In the genomic region with DNA sequence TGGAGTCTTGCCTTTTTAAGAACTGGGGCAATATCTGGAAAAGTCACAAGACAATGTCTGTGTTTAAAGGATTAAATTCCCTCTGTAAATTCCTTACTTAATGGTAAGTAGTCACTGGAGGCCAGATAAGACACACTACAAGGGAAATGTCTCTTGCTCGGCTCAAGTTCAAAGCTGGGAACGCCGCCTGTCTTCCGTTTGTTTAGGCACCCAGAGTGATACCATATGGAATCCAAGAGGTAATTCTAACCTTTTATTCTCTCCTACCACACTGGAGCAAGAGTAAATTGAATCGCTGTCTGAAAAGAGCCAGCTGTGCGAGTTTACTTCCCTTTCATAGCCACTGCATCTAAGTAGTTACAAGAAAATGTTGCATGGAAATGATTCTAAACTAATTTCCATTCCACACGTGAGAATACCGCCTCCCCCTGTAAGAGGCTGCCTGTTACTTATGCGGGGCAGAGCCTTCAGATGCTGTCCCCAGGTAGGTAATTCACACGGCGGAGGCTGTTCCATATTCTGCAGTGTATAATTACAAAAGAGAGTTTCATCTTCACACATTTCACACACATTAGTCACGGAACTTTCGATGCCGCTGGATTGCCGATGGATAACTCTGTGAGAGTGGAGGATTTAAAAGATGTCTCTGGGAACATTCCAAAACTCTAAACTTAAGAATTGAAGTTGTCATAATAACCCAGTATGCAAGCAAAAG, we compare ENCODE assay signal across 14 mouse cellular contexts.
A peak's percentile ranks its signal among the peaks of the same experiment; 100 is the strongest.
DNase-seq lines count a peak whose midpoint lies in the region; ATAC-seq and TF ChIP-seq lines count a peak whose summit lies in the region.
"Had no signal": no experiment of that assay in that cellular context is flagged by ENCODE, and none has a peak within 500 bp of the region (broad histone marks: within the 10 kb centered on the region; RNA-seq: fewer than 3 reads in every experiment).

No protein-coding gene starts in this region.

- peak; percentile 36; the same call in 1 of the 2 replicates for ATAC-seq in intestine, embryonic 15.5 days
- ATAC-seq in intestine, embryonic 16.5 days = no peak
- peak; percentile 79 for ATAC-seq in lung, embryonic 16.5 days (ENCODE audit: low read depth)
- no peak; the same call in 1 of the 2 replicates for ATAC-seq in embryonic facial prominence, embryonic 12.5 days (ENCODE audit: insufficient number of reproducible peaks, insufficient read depth, low FRiP score, low TSS enrichment)
- ATAC-seq in midbrain, postnatal 0 days (ENCODE audit: low FRiP score) = peak; percentile 52; the same call in 1 of the 2 replicates
- ATAC-seq in liver, embryonic 11.5 days (replicated peaks; ENCODE audit: low FRiP score) = no peak
- ATAC-seq: activated CD4-positive, CD25-positive, alpha-beta regulatory T cell, adult 4 months had no signal

- no peaks in the 10 kb centered on the region for H3K9me3 ChIP-seq in intestine, embryonic 15.5 days
- H3K9me3 ChIP-seq in intestine, embryonic 16.5 days (ENCODE audit: control insufficient read depth, low read length) = no peaks in the 10 kb centered on the region
- H3K9me3 ChIP-seq in lung, embryonic 16.5 days (ENCODE audit: control insufficient read depth, low read length) = no peaks in the 10 kb centered on the region
- no peaks in the 10 kb centered on the region for H3K9me3 ChIP-seq in embryonic facial prominence, embryonic 12.5 days
- no peaks in the 10 kb centered on the region for H3K9me3 ChIP-seq in midbrain, postnatal 0 days (ENCODE audit: low read length)
- H3K9me3 ChIP-seq in liver, embryonic 11.5 days (ENCODE audit: control insufficient read depth, low read length) = no peaks in the 10 kb centered on the region
- H3K9me3 ChIP-seq: hindbrain, embryonic 10.5 days had no signal

- WGBS in intestine, embryonic 15.5 days = 41% methylated on average over 15 of the region's 15 CpGs
- WGBS in intestine, embryonic 16.5 days = 37% methylated on average over 15 of the region's 15 CpGs
- WGBS in lung, embryonic 16.5 days = 32% methylated on average over 15 of the region's 15 CpGs
- 51% methylated on average over 15 of the region's 15 CpGs for WGBS in lung, adult 2 months
- 26% methylated on average over 15 of the region's 15 CpGs for WGBS in embryonic facial prominence, embryonic 12.5 days
- WGBS in midbrain, postnatal 0 days = 27% methylated on average over 15 of the region's 15 CpGs
- 74% methylated on average over 15 of the region's 15 CpGs for WGBS in liver, embryonic 11.5 days

- no peaks in the 10 kb centered on the region for H3K27me3 ChIP-seq in intestine, embryonic 15.5 days (replicated peaks)
- no peaks in the 10 kb centered on the region for H3K27me3 ChIP-seq in intestine, embryonic 16.5 days (replicated peaks; ENCODE audit: control insufficient read depth, insufficient read depth, low read length)
- H3K27me3 ChIP-seq in lung, embryonic 16.5 days (ENCODE audit: control insufficient read depth, insufficient read depth, low read depth, low read length) = no peaks in the 10 kb centered on the region
- H3K27me3 ChIP-seq in embryonic facial prominence, embryonic 12.5 days = no peaks in the 10 kb centered on the region
- no peaks in the 10 kb centered on the region for H3K27me3 ChIP-seq in midbrain, postnatal 0 days (ENCODE audit: insufficient read depth, low read length)
- no peaks in the 10 kb centered on the region for H3K27me3 ChIP-seq in liver, embryonic 11.5 days (replicated peaks; ENCODE audit: control insufficient read depth, insufficient read depth, low read length)

- no peak overlapping the region for H3K27ac ChIP-seq in intestine, embryonic 15.5 days
- H3K27ac ChIP-seq in intestine, embryonic 16.5 days (ENCODE audit: low read length) = no peak overlapping the region
- 0 out of 2 replicates have a peak overlapping the region, but pooled peaks have one; percentile 18 for H3K27ac ChIP-seq in lung, embryonic 16.5 days (ENCODE audit: low read length)
- H3K27ac ChIP-seq in embryonic facial prominence, embryonic 12.5 days = no peak overlapping the region
- H3K27ac ChIP-seq in midbrain, postnatal 0 days (ENCODE audit: low read depth, low read length) = no peak overlapping the region
- no peak overlapping the region for H3K27ac ChIP-seq in liver, embryonic 11.5 days (ENCODE audit: low read depth, low read length)
- H3K27ac ChIP-seq: hindbrain, embryonic 10.5 days had no signal

- H3K9ac ChIP-seq in intestine, embryonic 15.5 days = no peak overlapping the region
- no peak overlapping the region for H3K9ac ChIP-seq in intestine, embryonic 16.5 days (ENCODE audit: low read depth, low read length)
- no peak overlapping the region for H3K9ac ChIP-seq in lung, embryonic 16.5 days (ENCODE audit: low read length)
- no peak overlapping the region for H3K9ac ChIP-seq in embryonic facial prominence, embryonic 12.5 days
- no peak overlapping the region for H3K9ac ChIP-seq in midbrain, postnatal 0 days (replicated peaks; ENCODE audit: low read length, poor library complexity, severe bottlenecking)
- H3K9ac ChIP-seq in liver, embryonic 11.5 days (ENCODE audit: low read depth, low read length) = no peak overlapping the region

- no peak for DNase-seq in lung, adult 2 months
- no peak for DNase-seq in midbrain, postnatal 0 days (ENCODE audit: low spot score)
- no peak for DNase-seq in spleen, postnatal 4 days (ENCODE audit: low spot score in 2 of 2)
- no peak for DNase-seq in liver, embryonic 11.5 days (ENCODE audit: low spot score)
- DNase-seq: cerebellum, adult 9-11 months; heart, adult 18-20 months; kidney, postnatal 14 days; lung, adult 18-20 months had no signal

- peaks cover 6% of the 10 kb centered on the region; the same call in 1 of the 2 replicates for H3K4me1 ChIP-seq in intestine, embryonic 15.5 days (replicated peaks)
- H3K4me1 ChIP-seq in intestine, embryonic 16.5 days (ENCODE audit: control insufficient read depth, insufficient read depth, low read length) = peaks cover 4% of the 10 kb centered on the region; the same call in 1 of the 2 replicates
- peaks cover 2% of the 10 kb centered on the region; the same call in 1 of the 2 replicates for H3K4me1 ChIP-seq in lung, embryonic 16.5 days (replicated peaks; ENCODE audit: control insufficient read depth, insufficient read depth, low read length)
- H3K4me1 ChIP-seq in lung, adult 2 months (ENCODE audit: control insufficient read depth, insufficient read depth, low read length) = no peaks in the 10 kb centered on the region
- H3K4me1 ChIP-seq in embryonic facial prominence, embryonic 12.5 days = peaks cover 24% of the 10 kb centered on the region
- H3K4me1 ChIP-seq in midbrain, postnatal 0 days (ENCODE audit: insufficient read depth, low read length) = no peaks in the 10 kb centered on the region; the same call in 1 of the 2 replicates
- no peaks in the 10 kb centered on the region for H3K4me1 ChIP-seq in liver, embryonic 11.5 days (replicated peaks; ENCODE audit: control insufficient read depth, insufficient read depth, low read length)

- no peak for TF ChIP-seq CTCF in lung, adult 2 months (IDR thresholded peaks at IDR 0.05; ENCODE audit: insufficient read depth, low read length)
- TF ChIP-seq CTCF in midbrain, postnatal 0 days (IDR thresholded peaks at IDR 0.05) = no peak

- H3K4me3 ChIP-seq in intestine, embryonic 15.5 days (replicated peaks) = no peak overlapping the region
- H3K4me3 ChIP-seq in intestine, embryonic 16.5 days (ENCODE audit: low read length) = no peak overlapping the region
- no peak overlapping the region for H3K4me3 ChIP-seq in lung, embryonic 16.5 days (ENCODE audit: low read length)
- no peak overlapping the region for H3K4me3 ChIP-seq in lung, adult 2 months (replicated peaks; ENCODE audit: extremely low read depth, low read depth, low read length)
- no peak overlapping the region for H3K4me3 ChIP-seq in embryonic facial prominence, embryonic 12.5 days
- H3K4me3 ChIP-seq in midbrain, postnatal 0 days (ENCODE audit: low read depth, low read length) = no peak overlapping the region
- H3K4me3 ChIP-seq in liver, embryonic 11.5 days (ENCODE audit: low read depth, low read length) = no peak overlapping the region
- H3K4me3 ChIP-seq: hindbrain, embryonic 10.5 days had no signal

- no peaks in the 10 kb centered on the region for H3K36me3 ChIP-seq in intestine, embryonic 15.5 days
- H3K36me3 ChIP-seq in intestine, embryonic 16.5 days (ENCODE audit: control insufficient read depth, insufficient read depth, low read length) = no peaks in the 10 kb centered on the region
- H3K36me3 ChIP-seq in lung, embryonic 16.5 days (ENCODE audit: control insufficient read depth, insufficient read depth, low read length) = no peaks in the 10 kb centered on the region
- no peaks in the 10 kb centered on the region for H3K36me3 ChIP-seq in embryonic facial prominence, embryonic 12.5 days
- no peaks in the 10 kb centered on the region for H3K36me3 ChIP-seq in midbrain, postnatal 0 days (ENCODE audit: insufficient read depth, low read length)
- no peaks in the 10 kb centered on the region for H3K36me3 ChIP-seq in liver, embryonic 11.5 days (ENCODE audit: control insufficient read depth, insufficient read depth, low read length)
- H3K36me3 ChIP-seq: hindbrain, embryonic 10.5 days had no signal

- no peak for TF ChIP-seq POLR2A in lung, adult 2 months (IDR thresholded peaks at IDR 0.05; ENCODE audit: borderline replicate concordance, extremely low read depth, low read depth, low read length)

- peak overlapping the region; percentile 38 for H3K4me2 ChIP-seq in intestine, embryonic 15.5 days (replicated peaks)
- no peak overlapping the region; the same call in 1 of the 2 replicates for H3K4me2 ChIP-seq in intestine, embryonic 16.5 days (ENCODE audit: low read depth, low read length)
- H3K4me2 ChIP-seq in lung, embryonic 16.5 days (ENCODE audit: low read depth, low read length) = peak overlapping the region; percentile 32; the same call in 1 of the 2 replicates
- 0 out of 2 replicates have a peak overlapping the region, but pooled peaks have one; percentile 8 for H3K4me2 ChIP-seq in embryonic facial prominence, embryonic 12.5 days (replicated peaks)
- no peak overlapping the region for H3K4me2 ChIP-seq in midbrain, postnatal 0 days (ENCODE audit: low read depth, low read length, poor library complexity, severe bottlenecking)
- H3K4me2 ChIP-seq in liver, embryonic 11.5 days = no peak overlapping the region

Comparison
In these comparisons a context has a peak if more than half of its experiments do, and no peak if none do; other contexts are left out.
1. ATAC-seq: peak in intestine, embryonic 15.5 days (single experiment), lung, embryonic 16.5 days (single experiment) and midbrain, postnatal 0 days (single experiment); none in intestine, embryonic 16.5 days (single experiment), embryonic facial prominence, embryonic 12.5 days (single experiment) and liver, embryonic 11.5 days (single experiment).
2. H3K4me2 ChIP-seq: peak in intestine, embryonic 15.5 days (single experiment), lung, embryonic 16.5 days (single experiment) and embryonic facial prominence, embryonic 12.5 days (single experiment); none in intestine, embryonic 16.5 days (single experiment), midbrain, postnatal 0 days (single experiment) and liver, embryonic 11.5 days (single experiment).